Mouse (Mus musculus): Measurements from ENCODE around the gene Tril. TPM values are rescaled to one million over a fixed set of nuclear protein-coding genes. Genes with fewer than 3 reads are reported as not detected.
A peak's percentile ranks its signal among the peaks of the same experiment; 100 is the strongest.

The Tril gene
- polyA plus RNA-seq, 1 experiment: 45.2 TPM

- TF ChIP-seq POLR2A (IDR thresholded peaks at IDR 0.05; ENCODE audit: borderline replicate concordance, insufficient read depth, low read length) (no peak), CTCF (IDR thresholded peaks at IDR 0.05; ENCODE audit: borderline replicate concordance, insufficient read depth, low read depth, low read length) (no peak)
- Histone ChIP-seq H3K4me1 (ENCODE audit: control insufficient read depth, insufficient read depth, low read length) (no peaks in the 10 kb centered on the region; the same call in 1 of the 2 replicates), H3K27me3 (ENCODE audit: control insufficient read depth, insufficient read depth, low read length) (no peaks in the 10 kb centered on the region), H3K4me3 (replicated peaks; ENCODE audit: insufficient read depth, low read depth, low read length) (no peak overlapping the region), H3K27ac (ENCODE audit: insufficient read depth, low read length) (no peak overlapping the region)
- DNase-seq: no peak
- 92% methylated on average over 3 of the region's 3 CpGs for whole genome bisulfite sequencing
Measured at GRCm38 (mm10) chr6:53853546-53853945, 32.9 kb upstream of the Tril start.

GRCm38 (mm10) chr6:53844626-53845025 lies 24.0 kb upstream of the Tril start:
- H3K4me1 ChIP-seq (ENCODE audit: control insufficient read depth, insufficient read depth, low read length): no peaks in the 10 kb centered on the region
- no peak overlapping the region for H3K27ac ChIP-seq (ENCODE audit: insufficient read depth, low read length)
- WGBS: 73% methylated on average over 17 of the region's 17 CpGs
- H3K4me3 ChIP-seq (replicated peaks; ENCODE audit: insufficient read depth, low read depth, low read length): no peak overlapping the region
- no peaks in the 10 kb centered on the region for H3K27me3 ChIP-seq (ENCODE audit: control insufficient read depth, insufficient read depth, low read length)
- DNase-seq: no peak
- no peak for TF ChIP-seq POLR2A (IDR thresholded peaks at IDR 0.05; ENCODE audit: borderline replicate concordance, insufficient read depth, low read length)
- no peak for TF ChIP-seq CTCF (IDR thresholded peaks at IDR 0.05; ENCODE audit: borderline replicate concordance, insufficient read depth, low read depth, low read length)

- Histone ChIP-seq H3K4me1 (ENCODE audit: control insufficient read depth, insufficient read depth, low read length) (no peaks in the 10 kb centered on the region), H3K4me3 (replicated peaks; ENCODE audit: insufficient read depth, low read depth, low read length) (no peak overlapping the region), H3K27ac (ENCODE audit: insufficient read depth, low read length) (no peak overlapping the region), H3K27me3 (ENCODE audit: control insufficient read depth, insufficient read depth, low read length) (no peaks in the 10 kb centered on the region; the same call in 1 of the 2 replicates)
- TF ChIP-seq CTCF (IDR thresholded peaks at IDR 0.05; ENCODE audit: borderline replicate concordance, insufficient read depth, low read depth, low read length) (no peak), POLR2A (IDR thresholded peaks at IDR 0.05; ENCODE audit: borderline replicate concordance, insufficient read depth, low read length) (no peak)
- DNase-seq: peak in 1 of 2 experiments; percentile 17
- 21% methylated on average over 4 of the region's 4 CpGs for WGBS
Measured at GRCm38 (mm10) chr6:53825213-53825612, 4.6 kb upstream of the Tril start.

GRCm38 (mm10) chr6:53821041-53821501 lies 441 bp upstream of the Tril start:
- Histone ChIP-seq H3K4me1 (ENCODE audit: control insufficient read depth, insufficient read depth, low read length) (peaks cover 6% of the 10 kb centered on the region), H3K4me3 (replicated peaks; ENCODE audit: insufficient read depth, low read depth, low read length) (peak overlapping the region; percentile 48), H3K27ac (ENCODE audit: insufficient read depth, low read length) (no peak overlapping the region), H3K27me3 (ENCODE audit: control insufficient read depth, insufficient read depth, low read length) (no peaks in the 10 kb centered on the region; the same call in 1 of the 2 replicates)
- 31% methylated on average over 18 of the region's 18 CpGs for WGBS
- TF ChIP-seq POLR2A (IDR thresholded peaks at IDR 0.05; ENCODE audit: borderline replicate concordance, insufficient read depth, low read length): no peak
- peak in 1 of 2 experiments; percentile 10 for DNase-seq

GRCm38 (mm10) chr6:53819761-53820485 lies 707 bp downstream of the Tril start:
- WGBS: under 1% methylated on average over 64 of the region's 64 CpGs

GRCm38 (mm10) chr6:53818732-53819661 lies 1.6 kb downstream of the Tril start:
- TF ChIP-seq CTCF (IDR thresholded peaks at IDR 0.05; ENCODE audit: borderline replicate concordance, insufficient read depth, low read depth, low read length): peak; percentile 32; the same call in 1 of the 2 replicates
- no peak for TF ChIP-seq POLR2A (IDR thresholded peaks at IDR 0.05; ENCODE audit: borderline replicate concordance, insufficient read depth, low read length)
- no peak overlapping the region; the same call in 1 of the 2 replicates for H3K27ac ChIP-seq (ENCODE audit: insufficient read depth, low read length)
- 3% methylated on average over 52 of the region's 52 CpGs for WGBS

More at GRCm38 (mm10) chr6:53819761-53820485, 707 bp downstream of the Tril start:
- H3K4me1 ChIP-seq (ENCODE audit: control insufficient read depth, insufficient read depth, low read length): peaks cover 6% of the 10 kb centered on the region
- H3K27ac ChIP-seq (ENCODE audit: insufficient read depth, low read length): peak overlapping the region; percentile 43; the same call in 1 of the 2 replicates
- no peaks in the 10 kb centered on the region; the same call in 1 of the 2 replicates for H3K27me3 ChIP-seq (ENCODE audit: control insufficient read depth, insufficient read depth, low read length)
- peak overlapping the region; percentile 48 for H3K4me3 ChIP-seq (replicated peaks; ENCODE audit: insufficient read depth, low read depth, low read length)
- DNase-seq: peak; percentile 10 to 27
- TF ChIP-seq POLR2A (IDR thresholded peaks at IDR 0.05; ENCODE audit: borderline replicate concordance, insufficient read depth, low read length) (no peak), CTCF (IDR thresholded peaks at IDR 0.05; ENCODE audit: borderline replicate concordance, insufficient read depth, low read depth, low read length) (no peak)

GRCm38 (mm10) chr6:53818264-53818731 lies 2.3 kb downstream of the Tril start:
- peak; percentile 65 to 72 for DNase-seq
- Histone ChIP-seq H3K27ac (ENCODE audit: insufficient read depth, low read length) (no peak overlapping the region), H3K27me3 (ENCODE audit: control insufficient read depth, insufficient read depth, low read length) (no peaks in the 10 kb centered on the region; the same call in 1 of the 2 replicates), H3K4me1 (ENCODE audit: control insufficient read depth, insufficient read depth, low read length) (peaks cover 6% of the 10 kb centered on the region), H3K4me3 (replicated peaks; ENCODE audit: insufficient read depth, low read depth, low read length) (peak overlapping the region; percentile 48)
- TF ChIP-seq POLR2A (IDR thresholded peaks at IDR 0.05; ENCODE audit: borderline replicate concordance, insufficient read depth, low read length) (no peak), CTCF (IDR thresholded peaks at IDR 0.05; ENCODE audit: borderline replicate concordance, insufficient read depth, low read depth, low read length) (peak; percentile 62)
- WGBS: under 1% methylated on average over 42 of the region's 42 CpGs

More at GRCm38 (mm10) chr6:53818732-53819661, 1.6 kb downstream of the Tril start:
- H3K4me1 ChIP-seq (ENCODE audit: control insufficient read depth, insufficient read depth, low read length): peaks cover 6% of the 10 kb centered on the region
- peak in 1 of 2 experiments; percentile 36 for DNase-seq
- H3K4me3 ChIP-seq (replicated peaks; ENCODE audit: insufficient read depth, low read depth, low read length): peak overlapping the region; percentile 48
- no peaks in the 10 kb centered on the region; the same call in 1 of the 2 replicates for H3K27me3 ChIP-seq (ENCODE audit: control insufficient read depth, insufficient read depth, low read length)
